ENCODE assay signal across 8 mouse cellular contexts in the genomic region with DNA sequence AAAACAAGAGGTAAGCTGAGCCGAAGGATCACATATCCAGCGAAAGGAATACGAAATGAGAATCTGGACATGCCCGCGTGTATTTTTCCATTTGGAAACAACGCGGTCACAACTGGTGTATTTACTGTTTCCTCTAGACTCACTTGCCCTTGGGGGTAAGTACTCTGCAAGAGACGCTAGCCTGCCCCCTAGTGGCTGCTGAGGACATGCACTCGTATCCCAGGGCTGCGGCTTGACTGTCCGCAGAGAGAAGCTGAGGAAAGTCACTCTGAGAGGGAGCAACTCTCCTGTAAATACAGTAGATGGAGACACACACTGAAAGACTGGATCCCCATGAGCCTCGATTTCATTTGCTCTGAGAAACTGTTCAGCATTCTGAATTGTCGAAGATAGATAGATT.
A peak's percentile ranks its signal among the peaks of the same experiment; 100 is the strongest.
DNase-seq lines count a peak whose midpoint lies in the region; ATAC-seq lines count a peak whose summit lies in the region.

No protein-coding gene starts in this region.

- 28% methylated on average over 13 of the region's 13 CpGs for WGBS in hindbrain, embryonic 10.5 days

- ATAC-seq in frontal cortex, adult (ENCODE audit: low TSS enrichment): peak; percentile 98

- no peaks in the 10 kb centered on the region for H3K36me3 ChIP-seq in hindbrain, embryonic 10.5 days

- no peak overlapping the region for H3K4me3 ChIP-seq in hindbrain, embryonic 10.5 days

- no peaks in the 10 kb centered on the region for H3K27me3 ChIP-seq in hindbrain, embryonic 10.5 days (ENCODE audit: insufficient read depth, poor library complexity, severe bottlenecking)

- H3K9me3 ChIP-seq in hindbrain, embryonic 10.5 days: no peaks in the 10 kb centered on the region

- peak; percentile 60 for DNase-seq in MN1 (ENCODE audit: low spot score)
- DNase-seq in cerebellum, adult 9-10 months: peak; percentile 38
- peak; percentile 74 for DNase-seq in hindbrain, embryonic 10.5 days (ENCODE audit: low spot score)
- peak; percentile 88 to 90 for DNase-seq in layer of hippocampus, postnatal 10 days (ENCODE audit: low spot score in 2 of 2)
- peak; percentile 91 for DNase-seq in lung, postnatal 14 days
- peak; percentile 53 for DNase-seq in retina, adult 2 months (ENCODE audit: low read depth, low spot score)
- peak; percentile 87 to 88 for DNase-seq in thymus, postnatal 36 days

- no peaks in the 10 kb centered on the region for H3K4me1 ChIP-seq in hindbrain, embryonic 10.5 days (replicated peaks)

- H3K27ac ChIP-seq in hindbrain, embryonic 10.5 days: 0 out of 2 replicates have a peak overlapping the region, but pooled peaks have one; percentile 3

Comparison
In these comparisons a context has a peak if more than half of its experiments do, and no peak if none do; other contexts are left out.
1. DNase-seq: peak in every context shown above with its lines; median percentile 91 in lung, postnatal 14 days; 89 in layer of hippocampus, postnatal 10 days; 88 in thymus, postnatal 36 days; 74 in hindbrain, embryonic 10.5 days; 60 in MN1; 53 in retina, adult 2 months; 38 in cerebellum, adult 9-10 months.